Mouse (Mus musculus): ENCODE measurements around the gene Agbl4.

DNA sequence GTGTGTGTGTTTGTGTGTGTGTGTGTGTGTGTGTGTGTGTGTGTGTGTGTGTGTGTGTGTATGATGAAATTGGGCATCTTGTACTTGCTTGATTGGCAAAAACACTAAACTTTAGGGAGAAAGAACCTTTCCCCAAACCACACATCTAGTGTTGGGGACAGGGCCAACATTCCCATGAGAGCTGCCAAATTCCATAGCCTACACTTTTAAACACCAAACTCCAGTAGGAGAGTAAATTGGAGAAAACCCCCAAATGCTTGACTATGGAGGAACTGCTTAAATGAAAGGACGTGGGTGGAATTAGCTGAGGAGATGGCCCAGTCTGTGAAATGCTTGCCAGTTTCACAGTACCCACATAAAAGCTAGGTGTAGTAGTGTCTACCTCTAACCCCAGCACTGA, 1235.2 kb downstream of the Agbl4 start:
- TF ChIP-seq POLR2A (IDR thresholded peaks at IDR 0.05; ENCODE audit: borderline replicate concordance, extremely low read depth, low read depth, low read length) = no peak
- TF ChIP-seq CTCF (IDR thresholded peaks at IDR 0.05; ENCODE audit: insufficient read depth, low read length) = no peak
